Comparison of ENCODE assay signal across 11 mouse cellular contexts in the genomic region with DNA sequence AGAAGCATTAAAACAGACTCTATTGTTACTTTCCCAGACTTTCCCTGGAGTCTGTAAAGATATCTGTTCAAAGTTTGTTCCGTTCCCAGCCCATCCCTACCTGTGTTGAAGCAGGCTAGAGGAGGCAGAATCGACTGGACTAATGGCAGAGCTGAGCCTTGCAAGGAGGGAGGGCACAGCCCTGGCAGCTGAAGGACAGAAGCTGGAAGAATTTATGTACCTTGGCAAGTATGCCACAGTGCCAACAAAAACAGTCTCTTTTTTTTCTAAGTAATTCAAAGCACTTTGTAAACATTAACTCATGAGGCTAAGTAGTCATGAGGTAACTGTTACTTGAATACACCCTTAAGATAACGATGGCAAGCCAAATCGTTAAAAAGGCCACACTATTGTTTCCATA. TPM values are rescaled to one million over a fixed set of nuclear protein-coding genes. Genes with fewer than 3 reads are reported as not detected.
DNase-seq lines count a peak whose midpoint lies in the region; ATAC-seq and TF ChIP-seq lines count a peak whose summit lies in the region.
"Had no signal": no experiment of that assay in that cellular context is flagged by ENCODE, and none has a peak within 500 bp of the region (broad histone marks: within the 10 kb centered on the region; RNA-seq: fewer than 3 reads in every experiment).

Gene Cytip (minus strand): TSS at position 187 of the 400 bp plus-strand sequence.

- peaks cover 4% of the 10 kb centered on the region for H3K4me1 ChIP-seq in spleen, adult 2 months (ENCODE audit: control insufficient read depth, insufficient read depth, insufficient read length)
- H3K4me1 ChIP-seq in intestine, embryonic 16.5 days (ENCODE audit: control insufficient read depth, insufficient read depth, low read length): no peaks in the 10 kb centered on the region
- H3K4me1 ChIP-seq in lung, adult 2 months (ENCODE audit: control insufficient read depth, insufficient read depth, low read length): no peaks in the 10 kb centered on the region
- H3K4me1 ChIP-seq in stomach, postnatal 0 days (replicated peaks; ENCODE audit: control insufficient read depth, insufficient read depth): no peaks in the 10 kb centered on the region
- no peaks in the 10 kb centered on the region for H3K4me1 ChIP-seq in hindbrain, embryonic 14.5 days (replicated peaks; ENCODE audit: control insufficient read depth, insufficient read depth, low read length)
- no peaks in the 10 kb centered on the region for H3K4me1 ChIP-seq in midbrain, embryonic 10.5 days
- H3K4me1 ChIP-seq: hindbrain, embryonic 15.5 days; liver, embryonic 13.5 days had no signal

- no peak for TF ChIP-seq CTCF in spleen, adult 2 months (IDR thresholded peaks at IDR 0.05; ENCODE audit: extremely low read depth, insufficient read depth, insufficient read length, insufficient replicate concordance)
- no peak for TF ChIP-seq CTCF in lung, adult 2 months (IDR thresholded peaks at IDR 0.05; ENCODE audit: insufficient read depth, low read length)
- no peak for TF ChIP-seq CTCF in stomach, postnatal 0 days (IDR thresholded peaks at IDR 0.05; ENCODE audit: low read depth)

- no peak within 1 kb of the TSS for H3K4me2 ChIP-seq in intestine, embryonic 16.5 days (ENCODE audit: low read depth, low read length)
- H3K4me2 ChIP-seq in stomach, postnatal 0 days (replicated peaks; ENCODE audit: low read depth): no peak within 1 kb of the TSS
- no peak within 1 kb of the TSS for H3K4me2 ChIP-seq in hindbrain, embryonic 14.5 days (replicated peaks)
- H3K4me2 ChIP-seq: hindbrain, embryonic 15.5 days; liver, embryonic 13.5 days had no signal

- H3K36me3 ChIP-seq in spleen, adult 2 months (ENCODE audit: control insufficient read depth, insufficient read depth, low read length): no peaks in the 10 kb centered on the region
- no peaks in the 10 kb centered on the region for H3K36me3 ChIP-seq in intestine, embryonic 16.5 days (ENCODE audit: control insufficient read depth, insufficient read depth, low read length)
- H3K36me3 ChIP-seq in stomach, postnatal 0 days (ENCODE audit: control insufficient read depth, insufficient read depth, low read length): no peaks in the 10 kb centered on the region
- no peaks in the 10 kb centered on the region for H3K36me3 ChIP-seq in hindbrain, embryonic 14.5 days (replicated peaks; ENCODE audit: control insufficient read depth, insufficient read depth)
- no peaks in the 10 kb centered on the region for H3K36me3 ChIP-seq in midbrain, embryonic 10.5 days
- H3K36me3 ChIP-seq: hindbrain, embryonic 15.5 days; liver, embryonic 13.5 days had no signal

- H3K27ac ChIP-seq in spleen, adult 2 months (ENCODE audit: insufficient read depth, low read length): no peak within 1 kb of the TSS
- H3K27ac ChIP-seq in intestine, embryonic 16.5 days (ENCODE audit: low read length): no peak within 1 kb of the TSS
- H3K27ac ChIP-seq in stomach, postnatal 0 days (replicated peaks): no peak within 1 kb of the TSS
- H3K27ac ChIP-seq in hindbrain, embryonic 14.5 days: no peak within 1 kb of the TSS
- H3K27ac ChIP-seq in midbrain, embryonic 10.5 days (replicated peaks): no peak within 1 kb of the TSS
- H3K27ac ChIP-seq: hindbrain, embryonic 15.5 days; liver, embryonic 13.5 days had no signal

- DNase-seq in spleen, adult 2 months (ENCODE audit: low read depth in 1 of 2, low spot score in 2 of 2): no peak
- no peak for DNase-seq in spleen, postnatal 10 days (ENCODE audit: low spot score in 2 of 2)
- no peak for DNase-seq in lung, adult 2 months
- peak; percentile 39 for DNase-seq in stomach, postnatal 0 days (ENCODE audit: low spot score)
- DNase-seq in hindbrain, embryonic 14.5 days (ENCODE audit: low spot score): no peak
- DNase-seq in left cerebral cortex, adult 9 months (ENCODE audit: low spot score in 2 of 2): no peak
- DNase-seq in midbrain, embryonic 10.5 days (ENCODE audit: low spot score): no peak
- DNase-seq: embryo, embryonic 11 days; liver, embryonic 13.5 days had no signal

- H3K4me3 ChIP-seq in spleen, adult 2 months (ENCODE audit: extremely low read depth, insufficient read depth, insufficient read length): no peak within 1 kb of the TSS
- no peak within 1 kb of the TSS for H3K4me3 ChIP-seq in intestine, embryonic 16.5 days (ENCODE audit: low read length)
- H3K4me3 ChIP-seq in lung, adult 2 months (replicated peaks; ENCODE audit: extremely low read depth, low read depth, low read length): peak within 1 kb of the TSS; percentile 56
- H3K4me3 ChIP-seq in stomach, postnatal 0 days (ENCODE audit: low read depth, low read length): no peak within 1 kb of the TSS
- H3K4me3 ChIP-seq in hindbrain, embryonic 14.5 days (replicated peaks; ENCODE audit: low read length): no peak within 1 kb of the TSS
- H3K4me3 ChIP-seq in midbrain, embryonic 10.5 days: no peak within 1 kb of the TSS
- H3K4me3 ChIP-seq: hindbrain, embryonic 15.5 days; liver, embryonic 13.5 days had no signal

- H3K27me3 ChIP-seq in spleen, adult 2 months (ENCODE audit: control insufficient read depth, insufficient read depth, low read length): no peaks in the 10 kb centered on the region
- H3K27me3 ChIP-seq in intestine, embryonic 16.5 days (replicated peaks; ENCODE audit: control insufficient read depth, insufficient read depth, low read length): no peaks in the 10 kb centered on the region
- H3K27me3 ChIP-seq in stomach, postnatal 0 days (ENCODE audit: control insufficient read depth, insufficient read depth, low read length): no peaks in the 10 kb centered on the region
- H3K27me3 ChIP-seq in hindbrain, embryonic 14.5 days (ENCODE audit: control insufficient read depth, insufficient read depth, low read length): no peaks in the 10 kb centered on the region
- H3K27me3 ChIP-seq in midbrain, embryonic 10.5 days (ENCODE audit: low read depth, poor library complexity, severe bottlenecking): no peaks in the 10 kb centered on the region
- H3K27me3 ChIP-seq: hindbrain, embryonic 15.5 days; liver, embryonic 13.5 days had no signal

- TF ChIP-seq POLR2A in spleen, adult 2 months (IDR thresholded peaks at IDR 0.05; ENCODE audit: low read depth, low read length): no peak
- peak; percentile 73; the same call in 1 of the 2 replicates for TF ChIP-seq POLR2A in lung, adult 2 months (IDR thresholded peaks at IDR 0.05; ENCODE audit: borderline replicate concordance, extremely low read depth, low read depth, low read length)

- H3K9ac ChIP-seq in intestine, embryonic 16.5 days (ENCODE audit: low read depth, low read length): no peak within 1 kb of the TSS
- H3K9ac ChIP-seq in stomach, postnatal 0 days (ENCODE audit: low read length): no peak within 1 kb of the TSS
- H3K9ac ChIP-seq in hindbrain, embryonic 14.5 days: no peak within 1 kb of the TSS
- H3K9ac ChIP-seq: hindbrain, embryonic 15.5 days; liver, embryonic 13.5 days had no signal

- WGBS in spleen, adult 2 months: 86% methylated on average over 4 of the region's 4 CpGs
- WGBS in intestine, embryonic 16.5 days: 45% methylated on average over 4 of the region's 4 CpGs
- 42% methylated on average over 4 of the region's 4 CpGs for WGBS in lung, adult 2 months
- 51% methylated on average over 4 of the region's 4 CpGs for WGBS in stomach, postnatal 0 days
- 82% methylated on average over 4 of the region's 4 CpGs for WGBS in hindbrain, embryonic 14.5 days
- WGBS in midbrain, embryonic 10.5 days: 87% methylated on average over 4 of the region's 4 CpGs

- no peaks in the 10 kb centered on the region for H3K9me3 ChIP-seq in intestine, embryonic 16.5 days (ENCODE audit: control insufficient read depth, low read length)
- no peaks in the 10 kb centered on the region for H3K9me3 ChIP-seq in stomach, postnatal 0 days (ENCODE audit: control insufficient read depth, low read length)
- H3K9me3 ChIP-seq in hindbrain, embryonic 14.5 days (ENCODE audit: control insufficient read depth, low read length): no peaks in the 10 kb centered on the region
- H3K9me3 ChIP-seq in midbrain, embryonic 10.5 days (replicated peaks): no peaks in the 10 kb centered on the region
- H3K9me3 ChIP-seq: hindbrain, embryonic 15.5 days; liver, embryonic 13.5 days had no signal

- peak; percentile 16; the same call in 1 of the 2 replicates for ATAC-seq in intestine, embryonic 16.5 days
- ATAC-seq in stomach, postnatal 0 days (ENCODE audit: low FRiP score, low TSS enrichment): peak; percentile 89
- no peak for ATAC-seq in hindbrain, embryonic 14.5 days (ENCODE audit: low FRiP score)

- TF ChIP-seq EP300 in stomach, postnatal 0 days (optimal IDR thresholded peaks at IDR 0.05): no peak

RNA-seq across cellular contexts. Expression of gene Cytip, which starts in this region (rescaled TPM):
- 152 and 254 TPM in 2 replicates for polyA plus RNA-seq in spleen, adult 2 months (2012; rRNA removed)
- 1.1 and 1.8 TPM in 2 replicates for polyA plus RNA-seq in intestine, embryonic 16.5 days (2015; fragmentation: Nextera tagmentation; extraction: Ambion mirVana)
- polyA plus RNA-seq in lung, adult 2 months (2012; rRNA removed): 65.8 and 71.2 TPM in 2 replicates
- 0.87 and 1.2 TPM in 2 replicates for polyA plus RNA-seq in stomach, postnatal 0 days (2015; fragmentation: Nextera tagmentation; extraction: Ambion mirVana)
- 0.34 TPM in 1 of 2 replicates, not detected in the other for polyA plus RNA-seq in hindbrain, embryonic 14.5 days (2014; fragmentation: Nextera tagmentation; extraction: Ambion mirVana)
- 0.05 and 0.06 TPM in 2 replicates for polyA plus RNA-seq in midbrain, embryonic 10.5 days (2016; fragmentation: Nextera tagmentation; extraction: Ambion mirVana)

Comparison
In these comparisons a context has a peak if more than half of its experiments do, and no peak if none do; other contexts are left out.
1. RNA of gene Cytip (polyA plus RNA-seq): 152 to 254 TPM in spleen, adult 2 months and 65.8 to 71.2 TPM in lung, adult 2 months; 1.1 to 1.8 TPM in intestine, embryonic 16.5 days, 0.87 to 1.2 TPM in stomach, postnatal 0 days, 0.05 to 0.06 TPM in midbrain, embryonic 10.5 days and 0.34 TPM in hindbrain, embryonic 14.5 days; every median in the first group is over 10 times any median in the second.